Mouse (Mus musculus) left cerebral cortex, postnatal 10 days (tissue): Measurements from ENCODE around the gene Hoxd8. TPM values are rescaled to one million over a fixed set of nuclear protein-coding genes. Genes with fewer than 3 reads are reported as not detected.

Experiments
- DNase-seq, 2 experiments: peaks; one replicate each; pipeline ENCODE4 v3.0.0; 2021 to 2022; ENCODE audit warnings: low spot score in 2 of 2, mixed read lengths in 1 of 2; ENCODE audit errors: extremely low spot score in 1 of 2
- intact Hi-C: fragments of 180-260 bp; cut with DNase I; formaldehyde crosslinking; loops from one replicate; pipeline ENCODE4 v1.15.1; 2025
- total RNA-seq, 2 experiments: library from RNA; stranded (reverse); gene quantifications; 2 replicates each; pipeline ENCODE4 v1.2.3; 2021

Gene Hoxd8
- total RNA-seq = not detected

DNA sequence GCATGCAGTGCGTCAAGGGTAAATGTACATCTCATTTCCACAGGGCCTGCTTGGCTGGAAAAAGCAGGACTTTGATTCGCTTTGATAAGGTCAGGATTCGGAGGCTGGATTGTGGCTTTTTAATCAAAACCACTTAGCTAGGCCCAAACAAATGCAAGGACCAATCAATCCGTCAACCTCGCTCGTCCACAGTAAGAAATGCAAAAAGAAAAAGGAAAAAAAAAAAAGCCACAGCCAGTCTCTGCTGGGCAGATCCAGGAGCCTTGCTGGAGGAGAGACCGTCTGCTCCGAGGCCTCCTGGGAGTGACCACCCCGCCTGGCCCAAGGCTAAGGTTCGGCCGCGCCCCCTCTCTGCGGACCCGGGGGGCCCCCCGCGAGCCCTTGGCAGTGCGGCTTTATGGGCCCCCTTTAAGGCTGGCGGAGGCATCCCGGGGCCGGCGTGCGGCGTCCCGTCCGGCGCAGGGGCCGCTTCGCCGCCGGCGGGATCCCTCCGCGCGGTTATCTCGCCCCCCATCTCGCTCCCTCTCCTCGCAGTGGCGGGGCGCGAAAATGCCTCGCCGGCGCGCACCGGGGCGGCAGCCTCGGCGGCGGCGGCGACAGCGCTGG is at the start of gene Hoxd8:
Gene Hoxd8, plus strand, starts transcription at position 223 of the 606 bp plus-strand sequence.
- intact Hi-C loops = loop anchor here (5.0 to 10.0 kb wide), 3 partner anchors 433 to 720 kb away; no protein-coding TSS in a partner anchor
- no peak for DNase-seq

DNA sequence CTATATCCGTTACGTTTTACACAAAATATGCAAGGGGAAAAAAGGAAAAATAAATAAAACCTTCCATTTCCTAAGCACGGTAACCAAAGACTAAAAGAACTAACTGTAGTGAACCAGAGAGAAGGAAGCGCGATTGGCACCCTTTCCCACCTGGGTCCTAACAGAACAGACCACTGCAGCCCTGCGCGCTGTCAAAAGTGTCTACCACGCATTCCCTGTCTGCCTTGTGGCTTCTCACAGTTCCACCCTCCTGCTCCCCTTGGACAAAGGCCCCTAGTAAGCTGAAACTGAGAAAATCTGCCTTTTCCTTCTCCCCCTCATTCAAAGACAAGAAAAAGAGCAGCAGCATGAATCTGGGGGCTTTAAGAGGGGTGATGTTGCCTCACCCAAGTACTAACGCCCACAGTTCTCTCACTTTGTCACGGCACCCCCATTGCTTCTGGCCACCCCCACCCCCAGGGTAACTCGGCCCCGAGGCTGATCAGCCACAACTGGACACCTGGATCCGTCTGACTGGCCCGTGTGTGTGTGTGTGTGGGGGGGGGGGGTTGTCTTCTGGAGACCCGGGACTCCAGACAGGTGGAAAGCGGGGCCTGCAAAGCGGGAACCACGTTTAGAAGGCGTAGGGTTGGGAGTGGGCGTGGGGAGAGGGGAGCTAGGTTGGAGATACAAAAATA is 49.5 kb upstream of the Hoxd8 start:
- no peak for DNase-seq
- intact Hi-C loops = loop anchor here (2.0 to 5.0 kb wide), 2 partner anchors 37 to 354 kb away; partner anchors contain the start of gene Hoxd10

DNA sequence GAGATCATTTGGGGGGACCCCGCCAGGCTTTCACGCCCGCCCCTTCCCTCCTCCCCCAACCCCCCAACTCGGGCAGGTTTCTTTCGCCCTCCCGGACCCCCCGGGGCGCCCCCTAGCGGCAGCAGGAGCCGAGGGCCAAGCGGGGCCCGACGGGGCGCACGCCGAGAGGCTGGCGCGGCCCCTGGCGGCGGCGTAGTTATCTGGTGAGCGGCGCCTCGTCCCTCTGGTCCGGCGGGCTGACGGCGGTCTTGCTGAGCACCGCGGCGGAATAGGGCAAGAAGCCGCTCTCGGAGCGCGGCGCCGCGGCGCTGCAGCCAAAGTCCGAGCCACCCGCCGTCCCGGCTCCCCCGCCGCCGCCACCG is 49.0 kb upstream of the Hoxd8 start:
- intact Hi-C loops = loop anchor here (2.0 to 5.0 kb wide), 2 partner anchors 37 to 355 kb away; partner anchors contain the start of gene Hoxd10
- DNase-seq = peak in 1 of 2 experiments; percentile 50

DNA sequence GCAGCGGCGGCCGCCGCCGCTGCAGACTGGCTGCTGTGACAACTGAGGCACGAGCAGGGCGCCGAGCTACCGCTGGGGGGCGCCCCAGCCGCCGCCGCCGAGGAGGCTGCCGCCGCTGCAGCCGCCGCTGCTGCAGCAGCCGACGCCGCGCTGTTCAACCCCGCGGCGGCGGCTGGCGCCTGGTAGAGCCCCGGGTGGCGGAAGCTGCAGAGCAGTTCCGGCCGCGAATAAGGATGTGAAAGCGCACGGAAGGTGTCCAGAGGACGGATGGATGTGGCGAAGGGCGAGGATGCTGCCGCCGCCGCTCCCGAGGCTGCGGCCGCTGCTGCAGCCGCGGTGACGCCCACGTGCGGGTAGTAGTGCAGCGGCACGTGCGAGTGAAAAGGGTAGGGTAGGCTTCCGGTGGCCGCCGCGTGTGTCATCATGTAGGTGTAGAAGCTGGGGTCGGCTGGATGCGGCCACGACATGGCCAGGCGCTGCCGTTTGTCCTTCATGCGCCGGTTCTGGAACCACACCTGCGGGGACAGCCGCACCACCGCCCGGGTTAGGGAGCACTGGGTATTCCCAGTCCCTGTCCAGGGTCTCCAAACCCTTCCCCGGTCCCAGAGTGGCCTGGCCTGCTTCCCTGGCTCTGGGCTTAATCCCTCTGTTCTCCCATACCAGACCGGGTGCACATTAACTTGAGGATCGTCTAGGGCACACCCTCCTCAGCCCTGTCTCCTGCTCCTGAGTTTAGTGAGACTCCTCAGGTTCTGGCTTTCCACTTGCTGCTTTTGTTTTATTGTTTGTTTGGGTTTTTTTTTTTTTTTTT is 48.4 kb upstream of the Hoxd8 start:
- intact Hi-C loops = loop anchor here (2.0 to 5.0 kb wide), 2 partner anchors 36 to 355 kb away; partner anchors contain the start of gene Hoxd10
- DNase-seq = no peak

DNA sequence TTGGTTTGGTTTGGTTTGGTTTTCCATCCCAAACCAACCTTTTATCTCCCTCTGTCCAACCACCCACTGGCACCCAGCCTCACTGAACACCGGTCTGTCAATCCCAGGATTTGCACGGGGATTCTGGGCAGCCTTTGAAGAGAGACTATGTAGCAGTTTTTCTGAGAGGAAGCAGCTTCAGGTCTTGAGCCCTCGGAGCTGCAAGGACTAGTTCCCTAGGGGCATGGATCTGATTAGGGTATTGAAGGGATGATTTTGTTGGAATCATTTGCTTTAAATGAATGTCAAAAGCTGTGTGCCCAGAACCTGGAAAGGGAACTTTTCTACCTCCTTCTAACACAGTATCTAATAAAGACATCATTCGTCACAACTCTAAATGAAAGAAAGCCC is 47.8 kb upstream of the Hoxd8 start:
- intact Hi-C loops = loop anchor here (5.0 kb wide), 1 partner anchor 36 kb away; the partner anchor contains the start of gene Hoxd10
- no peak for DNase-seq

DNA sequence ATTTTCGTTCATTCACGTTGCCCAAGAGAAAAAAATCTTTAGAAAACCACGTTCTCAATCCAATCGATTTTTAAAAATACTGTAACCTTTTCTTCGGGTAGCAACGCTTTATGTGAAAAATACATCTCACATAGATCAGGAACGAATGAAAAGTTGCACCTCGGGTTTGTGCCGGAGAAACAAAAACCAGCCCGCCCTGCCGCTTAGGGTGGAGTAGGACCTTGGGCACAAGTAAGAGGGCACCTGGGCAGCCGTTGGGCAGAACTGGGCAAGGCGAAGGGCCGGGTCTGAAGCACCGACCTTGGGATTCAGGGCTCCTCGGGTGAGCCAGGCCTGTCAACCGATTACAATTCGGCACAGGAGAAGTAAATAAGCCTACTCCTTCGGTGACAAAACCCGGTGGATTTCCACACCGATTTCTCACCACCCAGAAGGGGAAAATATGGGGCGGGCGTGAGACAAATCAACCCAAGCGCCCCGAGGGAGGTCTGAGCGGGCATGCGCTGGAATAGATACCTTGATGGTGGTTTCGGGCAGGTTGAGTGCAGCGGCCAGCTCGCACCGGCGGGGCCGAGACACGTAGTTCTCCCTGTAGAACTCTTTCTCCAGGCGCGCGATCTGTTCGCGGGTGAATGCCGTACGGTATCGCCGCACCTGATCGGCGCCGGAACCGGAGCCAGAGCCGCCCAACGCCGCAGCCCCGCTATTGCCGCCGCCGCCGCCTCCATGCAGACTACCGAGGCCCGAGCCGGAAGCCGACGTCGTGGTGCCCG is 47.0 kb upstream of the Hoxd8 start:
- intact Hi-C loops = loop anchor here (5.0 kb wide), 1 partner anchor 35 kb away; the partner anchor contains the start of gene Hoxd10

DNA sequence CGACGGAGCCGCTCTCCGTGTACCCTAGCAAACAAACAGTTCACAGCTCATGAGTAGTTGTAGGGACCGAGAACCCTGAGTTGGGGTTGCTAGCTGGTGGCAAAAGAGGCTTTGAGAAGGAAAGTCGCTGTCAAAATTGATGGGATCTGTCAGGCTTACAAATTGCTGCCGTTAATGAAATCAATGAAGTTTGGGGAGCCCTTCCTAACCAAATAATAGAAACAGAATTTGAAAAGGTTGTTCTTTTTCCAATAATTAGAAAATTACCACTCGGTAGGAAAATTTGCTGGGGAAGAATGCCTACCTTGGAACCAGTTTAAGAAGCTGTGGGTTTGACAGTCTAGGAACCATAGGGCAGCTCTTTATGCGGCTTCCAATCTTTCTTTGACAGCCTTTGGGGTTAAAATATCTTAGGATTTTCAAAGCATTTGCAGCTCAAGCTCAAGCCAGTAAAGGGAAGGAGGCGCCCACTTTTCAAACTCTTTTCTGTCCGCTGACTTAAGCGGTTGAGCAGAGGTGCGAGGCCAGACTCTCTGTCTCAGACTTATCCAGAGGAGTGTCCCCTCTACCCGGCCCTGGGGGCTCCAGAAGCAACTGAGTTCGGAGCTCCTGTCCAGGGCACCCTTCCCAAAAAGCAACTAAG is 46.3 kb upstream of the Hoxd8 start:
- no peak for DNase-seq
- intact Hi-C loops = loop anchor here (5.0 kb wide), 1 partner anchor 34 kb away; the partner anchor contains the start of gene Hoxd10

More for the DNA sequence above, 47.0 kb upstream of the Hoxd8 start:
- DNase-seq = no peak

DNA sequence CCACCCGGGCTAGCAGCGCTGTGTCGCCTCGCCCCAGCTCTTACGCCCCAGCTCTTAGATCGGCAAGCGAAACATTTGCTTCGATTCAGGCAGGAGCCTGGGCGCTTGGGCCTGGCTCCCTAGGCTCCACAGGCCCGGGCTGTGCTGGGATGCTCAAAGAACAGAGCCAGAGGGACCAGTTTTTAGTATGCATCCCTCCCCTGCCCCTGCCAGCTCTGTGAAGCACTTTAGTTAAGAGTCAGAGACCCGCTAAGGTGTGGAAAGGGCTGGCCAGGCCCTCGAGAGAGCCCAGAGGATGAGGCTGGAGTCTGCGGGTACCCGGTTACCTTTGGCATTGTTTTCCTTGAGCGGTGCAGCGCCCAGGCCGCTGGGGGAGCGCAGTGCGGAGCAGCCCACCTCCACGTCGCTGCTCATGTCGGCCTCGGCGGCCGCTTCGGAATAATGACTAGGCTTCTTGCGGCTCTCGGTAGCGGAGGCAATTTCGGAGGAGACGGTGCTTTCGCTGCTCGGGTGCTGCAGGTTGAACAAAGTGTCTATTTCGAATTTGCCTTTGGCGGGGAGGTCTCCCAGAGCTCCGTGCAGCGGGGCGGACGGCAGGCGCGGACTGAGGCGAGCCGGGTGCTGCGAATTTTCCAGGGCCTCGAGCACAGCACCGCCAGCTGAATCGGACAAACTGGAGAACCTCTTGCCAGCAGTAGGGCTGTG is 45.6 kb upstream of the Hoxd8 start:
- DNase-seq = no peak
- intact Hi-C loops = loop anchor here (5.0 kb wide), 1 partner anchor 33 kb away; the partner anchor contains the start of gene Hoxd10

DNA sequence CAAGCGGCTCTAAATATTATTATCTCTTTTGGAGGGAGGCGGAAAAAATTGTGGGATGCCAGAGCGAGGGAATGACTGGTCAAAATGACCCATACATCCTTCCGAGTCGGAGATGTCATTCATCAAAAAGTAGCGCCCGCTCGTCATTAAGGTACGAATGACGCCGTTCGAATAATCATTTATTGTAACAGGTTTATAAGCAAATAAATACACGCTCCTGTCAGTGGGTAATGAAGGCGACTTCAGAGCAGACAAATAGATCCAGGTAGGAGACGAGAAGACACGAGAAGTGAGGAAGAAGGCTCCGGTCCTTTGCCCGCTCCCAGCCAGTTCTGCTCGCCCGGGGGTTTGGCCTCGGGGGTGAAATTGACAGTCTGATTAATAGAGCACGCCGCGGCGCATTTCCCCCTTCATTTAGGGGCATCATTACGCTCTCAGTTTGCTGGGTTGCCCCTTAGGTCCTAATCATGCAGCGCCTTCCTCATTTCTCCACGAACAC is 44.9 kb upstream of the Hoxd8 start, which contains the start of gene Evx2:
Gene Evx2, minus strand, starts transcription at position 51 of the 499 bp plus-strand sequence.
- intact Hi-C loops = loop anchor here (5.0 kb wide), 4 partner anchors 33 to 1112 kb away; partner anchors contain the start of gene Hoxd10

DNA sequence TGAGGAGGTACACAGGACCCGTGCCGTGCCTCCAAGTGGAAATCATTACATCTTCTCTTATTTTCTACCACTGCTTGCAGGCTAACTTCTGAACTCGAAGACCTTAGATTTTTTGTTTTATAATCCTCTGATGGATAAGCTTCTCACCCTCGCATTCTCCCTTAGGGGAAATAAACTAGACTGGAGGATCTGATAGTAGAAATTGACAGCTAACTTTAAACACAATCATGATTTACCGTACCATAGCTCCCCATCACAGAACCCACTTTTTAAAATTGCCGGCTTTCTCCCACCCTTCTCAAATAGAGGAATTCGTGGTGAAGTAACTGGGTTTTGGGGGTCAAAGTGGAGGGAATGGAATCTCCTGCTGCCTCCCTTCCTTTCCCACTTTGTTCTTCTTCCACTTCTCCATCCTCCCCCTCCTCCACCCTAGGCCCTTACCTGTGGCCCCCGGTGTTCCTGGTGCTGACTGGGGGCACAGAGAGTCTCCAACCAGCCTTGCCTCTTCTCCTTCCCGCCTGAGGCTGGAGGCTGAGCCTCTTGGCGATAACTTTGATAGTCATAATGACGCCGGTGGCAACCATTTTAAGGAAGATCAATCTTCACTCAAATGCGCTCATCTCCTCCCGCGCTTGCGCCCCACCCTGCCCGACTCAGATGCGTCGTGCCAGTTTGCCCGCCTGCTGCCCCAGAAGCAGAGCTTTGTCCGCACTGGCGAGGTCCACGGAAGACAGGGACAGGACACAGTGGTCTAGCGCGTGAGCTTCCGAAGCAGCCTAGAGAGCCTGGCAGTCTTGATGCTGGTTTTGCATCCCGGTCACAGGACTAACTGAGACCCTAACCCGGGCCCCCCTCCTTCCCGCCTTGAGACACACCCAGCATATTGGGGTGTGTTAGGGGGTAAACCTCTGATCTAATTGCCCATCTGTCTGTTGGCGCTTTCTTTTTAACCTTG is 43.7 kb upstream of the Hoxd8 start:
- DNase-seq = no peak
- intact Hi-C loops = loop anchor here (5.0 kb wide), 3 partner anchors 693 to 1113 kb away; no protein-coding TSS in a partner anchor

More for the DNA sequence above, 44.9 kb upstream of the Hoxd8 start, which contains the start of gene Evx2:
- DNase-seq = no peak

DNA sequence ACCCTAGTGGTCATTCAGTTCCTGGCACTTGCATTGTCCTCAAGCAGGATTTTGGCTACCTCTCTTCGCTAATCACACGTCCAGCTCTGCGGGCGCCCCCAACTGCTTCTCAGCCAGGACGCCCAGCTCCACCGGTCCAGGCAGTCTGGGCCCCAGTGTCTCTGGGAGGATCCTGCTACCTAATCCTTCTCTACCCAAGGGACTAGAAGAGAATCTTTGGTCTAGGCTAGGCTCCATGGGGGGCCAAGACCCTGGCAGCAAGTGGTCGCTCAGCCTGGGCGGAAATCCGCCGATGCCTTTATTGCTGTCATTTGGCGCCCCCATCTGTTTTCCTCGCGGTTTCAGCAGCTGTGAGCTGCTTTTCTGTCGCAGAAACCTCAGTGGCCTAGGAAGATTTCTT is 42.7 kb upstream of the Hoxd8 start:
- intact Hi-C loops = loop anchor here (2.0 to 5.0 kb wide), 5 partner anchors 361 to 1114 kb away; no protein-coding TSS in a partner anchor
- peak; percentile 26 to 62 for DNase-seq

DNA sequence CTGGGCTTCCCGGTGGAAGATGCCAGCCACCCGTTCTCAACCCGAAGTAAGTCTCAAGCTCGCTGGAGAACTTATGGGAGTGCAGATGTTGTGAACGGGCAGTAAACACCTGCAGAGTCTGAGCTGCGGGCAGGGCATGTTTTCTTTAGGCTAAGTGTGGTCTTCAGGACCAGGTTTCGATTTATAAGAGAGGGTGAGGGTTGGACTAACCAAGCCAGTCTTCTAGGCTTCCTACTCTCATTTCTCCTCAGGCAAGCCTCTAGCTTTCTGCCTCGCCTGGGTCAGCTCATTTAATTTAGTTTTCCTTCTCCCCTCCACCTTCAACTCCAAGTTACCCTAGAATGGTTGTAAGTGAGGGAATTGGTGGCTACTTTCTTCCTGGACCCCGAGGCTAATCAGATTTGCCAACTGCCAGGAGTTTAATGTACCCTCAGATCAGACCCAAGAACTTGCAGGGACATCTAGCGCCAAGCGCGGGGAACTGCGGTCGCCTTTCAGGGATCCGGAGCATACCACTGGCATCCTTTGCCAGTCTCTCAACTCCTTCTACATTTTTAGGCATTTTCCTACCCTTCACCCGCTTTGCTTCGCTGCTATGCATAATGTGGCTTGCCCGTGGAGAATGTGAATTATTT is 41.0 kb upstream of the Hoxd8 start:
- peak; percentile 39 to 64 for DNase-seq
- intact Hi-C loops = loop anchor here (2.0 to 5.0 kb wide), 5 partner anchors 363 to 1116 kb away; no protein-coding TSS in a partner anchor

DNA sequence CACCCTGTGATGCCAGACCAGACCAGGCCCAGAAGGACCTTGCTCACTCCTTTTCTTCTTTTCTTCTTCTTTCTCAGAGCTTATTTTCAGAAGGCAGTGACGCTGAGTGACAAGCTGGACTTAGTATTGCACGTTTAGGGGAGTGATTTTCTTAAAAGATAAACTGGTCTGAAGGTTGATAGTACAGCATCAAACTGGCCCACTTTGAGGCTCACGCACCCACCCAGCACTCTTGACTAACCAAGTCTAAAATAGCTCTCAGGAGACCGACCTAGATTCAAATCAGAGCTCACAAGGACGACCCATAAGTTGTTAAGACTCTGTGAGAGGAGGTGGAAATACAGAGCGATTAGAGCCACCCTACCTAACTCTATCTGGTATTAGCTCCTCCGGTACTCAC is 38.0 kb upstream of the Hoxd8 start:
- intact Hi-C loops = no loop called here
- DNase-seq = no peak

DNA sequence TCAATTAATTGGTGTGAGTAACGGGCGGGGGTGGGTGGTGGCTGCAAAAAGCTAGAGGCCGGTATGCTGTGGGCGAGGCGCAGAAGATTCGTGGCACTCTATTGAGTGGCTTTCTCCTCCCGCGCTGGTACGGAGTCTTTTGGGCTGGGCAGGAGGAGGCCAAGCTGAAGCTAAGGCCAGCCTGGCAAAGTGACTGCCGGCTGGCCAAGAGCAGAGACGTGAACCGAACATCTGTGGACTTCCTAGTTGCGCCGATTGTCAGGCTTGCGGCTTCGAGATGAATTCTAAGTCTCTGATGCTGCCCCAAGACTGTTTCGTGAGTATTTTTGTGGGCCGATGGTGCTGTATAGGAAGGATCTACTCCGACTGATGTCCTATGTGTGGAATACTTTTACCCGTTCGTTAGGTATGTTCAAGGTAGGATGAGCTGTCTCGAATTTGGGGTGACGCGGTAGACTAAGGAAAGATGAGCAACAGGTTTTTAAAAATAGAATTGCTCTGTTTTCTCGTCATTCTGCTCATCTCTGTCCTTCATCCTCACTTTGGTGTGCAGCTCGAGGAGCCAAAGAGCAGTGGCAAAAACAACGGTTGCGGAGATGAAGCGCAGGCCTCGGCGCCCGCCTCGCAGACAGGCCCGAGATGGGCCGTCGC is 37.1 kb upstream of the Hoxd8 start:
- intact Hi-C loops = no loop called here

DNA sequence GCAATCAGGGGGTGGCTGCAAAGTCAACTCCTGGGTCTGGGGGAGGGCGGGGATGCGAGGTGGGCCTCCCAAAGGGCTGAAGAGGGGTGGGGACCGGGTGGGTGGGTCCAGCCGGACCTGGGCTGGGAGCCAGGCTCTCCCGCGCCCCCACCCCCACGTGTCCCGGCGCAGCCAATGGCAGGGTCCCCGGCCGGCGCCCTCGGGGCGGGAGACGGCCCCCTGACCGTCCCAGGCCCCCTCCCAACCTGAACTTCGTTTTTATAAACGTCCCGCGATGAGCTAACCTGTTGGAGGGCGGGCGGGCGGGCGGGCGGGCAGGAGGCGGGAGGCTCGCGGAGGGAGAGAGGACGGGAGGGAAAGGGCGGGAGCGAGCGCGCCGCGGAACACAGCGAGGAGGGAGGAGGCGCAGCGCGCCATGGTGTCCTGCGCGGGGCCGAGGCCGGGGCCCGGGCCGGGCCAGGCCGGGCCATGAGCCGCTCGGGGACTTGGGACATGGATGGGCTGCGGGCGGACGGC is 36.5 kb upstream of the Hoxd8 start, which contains the start of gene Hoxd13:
Gene Hoxd13, plus strand, starts transcription at position 469 of the 516 bp plus-strand sequence.
- DNase-seq = no peak
- intact Hi-C loops = no loop called here

More for the DNA sequence above, 37.1 kb upstream of the Hoxd8 start:
- no peak for DNase-seq
